Mouse (Mus musculus): ENCODE measurements around the gene Gpd2.

Gene Gpd2

DNA sequence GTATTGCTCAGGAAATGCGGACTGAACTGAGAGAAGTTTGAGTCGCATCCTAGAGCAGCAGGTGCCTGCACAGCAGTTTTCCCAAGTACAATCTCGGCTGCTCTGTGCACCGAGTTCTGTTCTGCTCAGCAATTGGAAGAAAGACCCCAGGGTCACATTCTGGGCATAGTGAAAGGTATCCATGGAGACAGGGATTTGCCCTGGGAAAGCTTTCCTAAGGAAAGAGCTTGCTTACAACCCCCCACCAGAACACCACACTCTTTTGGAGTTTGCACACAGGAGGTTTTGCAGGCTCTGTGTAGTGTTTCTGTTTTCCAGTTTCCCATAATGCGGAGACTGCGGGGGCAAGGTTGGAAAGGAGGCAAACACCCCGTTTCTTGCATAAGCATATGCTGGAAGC lies 150.4 kb downstream of the Gpd2 start:
- DNase-seq (ENCODE audit: low spot score in 2 of 2): no peak

DNA sequence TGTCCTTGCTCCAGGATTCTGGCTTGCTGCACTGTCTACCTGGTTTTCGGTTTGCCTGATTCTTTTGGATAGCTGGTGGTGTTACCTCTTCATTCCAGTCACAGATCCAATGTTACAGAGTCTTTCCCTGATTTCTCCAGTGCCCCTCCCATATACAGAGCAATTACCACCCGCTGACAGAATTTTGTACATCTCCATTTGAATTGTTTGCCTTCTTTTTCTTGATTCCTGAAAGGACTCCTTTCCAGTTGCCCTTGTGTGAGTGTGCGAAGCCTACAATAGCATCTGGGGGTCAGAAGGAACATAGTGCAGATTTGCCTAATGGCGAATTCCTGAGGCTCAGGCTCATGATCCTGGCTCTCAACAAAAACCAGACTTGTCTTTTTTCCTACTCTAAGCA lies 157.6 kb downstream of the Gpd2 start:
- DNase-seq (ENCODE audit: low spot score in 2 of 2): no peak

DNA sequence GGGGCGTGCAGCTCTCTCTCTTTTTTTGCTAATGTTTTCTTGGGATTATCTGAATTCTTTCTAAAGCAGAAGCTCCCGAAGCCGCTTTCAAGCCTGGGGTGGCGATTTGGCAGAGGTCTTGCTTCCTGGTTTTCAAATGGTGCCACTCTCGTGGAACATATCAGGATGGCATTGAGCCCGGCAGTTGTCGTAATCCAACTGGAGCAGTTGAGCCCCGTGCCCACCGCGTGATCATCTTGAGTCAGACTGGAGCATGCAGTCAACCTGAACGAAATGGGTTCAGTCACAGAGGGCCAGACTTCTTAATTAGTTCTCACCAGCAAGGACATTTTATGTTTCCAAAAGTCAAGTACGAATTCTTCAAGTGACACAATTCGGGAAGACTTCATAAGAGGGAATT lies 158.6 kb downstream of the Gpd2 start:
- no peak for DNase-seq (ENCODE audit: low spot score in 2 of 2)

- DNase-seq (ENCODE audit: low spot score in 2 of 2): no peak
These were observed 160.3 kb downstream of the Gpd2 start for GRCm38 (mm10) chr2:57397727-57398126.

- no peak for DNase-seq (ENCODE audit: low spot score in 2 of 2)
These were observed 170.1 kb downstream of the Gpd2 start for GRCm38 (mm10) chr2:57407414-57408019.

- DNase-seq (ENCODE audit: low spot score in 2 of 2): no peak
These were observed 171.0 kb downstream of the Gpd2 start for GRCm38 (mm10) chr2:57408413-57408812.

GRCm38 (mm10) chr2:57411551-57411950 lies 174.1 kb downstream of the Gpd2 start:
- DNase-seq (ENCODE audit: low spot score in 2 of 2): no peak

GRCm38 (mm10) chr2:57414550-57415160 lies 177.2 kb downstream of the Gpd2 start:
- no peak for DNase-seq (ENCODE audit: low spot score in 2 of 2)

- no peak for DNase-seq (ENCODE audit: low spot score in 2 of 2)
These were observed 179.3 kb downstream of the Gpd2 start for GRCm38 (mm10) chr2:57416711-57417110.

Measured in urinary bladder, postnatal 36 days (tissue).